Mouse (Mus musculus) midbrain, embryonic 12.5 days (tissue): ENCODE data around the gene 2310061N02Rik. TPM values are rescaled to one million over a fixed set of nuclear protein-coding genes. Genes with fewer than 3 reads are reported as not detected.

ENCODE experiments used
- ATAC-seq: fragments of 200-750 bp; cut with Nextera tagmentation; 2 replicates; pipeline ENCODE4 v1.8.0; 2017; ENCODE audit warnings: low read depth, moderate TSS enrichment, moderate library complexity; ENCODE audit not compliant: low FRiP score
- H3K27ac ChIP-seq: fragments of 300-500 bp; sonication (generic); replicated peaks from 2 replicates; pipeline ENCODE4 v1.5.1; 2016; ENCODE audit warnings: mild to moderate bottlenecking
- H3K27me3 ChIP-seq: fragments of 300-500 bp; sonication (generic); 2 replicates; pipeline ENCODE4 v1.6.1; 2016; ENCODE audit warnings: mild to moderate bottlenecking
- H3K36me3 ChIP-seq: fragments of 300-500 bp; sonication (generic); 2 replicates; pipeline ENCODE4 v1.6.1; 2016
- H3K4me1 ChIP-seq: fragments of 300-500 bp; sonication (generic); 2 replicates; pipeline ENCODE4 v1.6.1; 2016
- H3K4me2 ChIP-seq: fragments of 300-500 bp; sonication (generic); replicated peaks from 2 replicates; pipeline ENCODE4 v1.6.1; 2016; ENCODE audit warnings: mild to moderate bottlenecking, moderate library complexity
- H3K4me3 ChIP-seq: fragments of 300-500 bp; sonication (generic); 2 replicates; pipeline ENCODE4 v1.5.1; 2016; ENCODE audit warnings: mild to moderate bottlenecking
- H3K9ac ChIP-seq: fragments of 300-500 bp; sonication (generic); replicated peaks from 2 replicates; pipeline ENCODE4 v1.6.1; 2016; ENCODE audit warnings: mild to moderate bottlenecking, moderate library complexity
- H3K9me3 ChIP-seq: fragments of 300-500 bp; sonication (generic); 2 replicates; pipeline ENCODE4 v1.6.1; 2016; ENCODE audit warnings: mild to moderate bottlenecking
- WGBS: fragments of 180-500 bp; shearing (Covaris S2); methylation state at CpG from one replicate; pipeline ENCODE4 v1.1.7; 2016; 5-methylcytosine and 5-hydroxymethylcytosine counted together
- polyA plus RNA-seq: library from polyadenylated mRNA; unstranded; fragments of >200 nt; fragmentation: Nextera tagmentation; extraction: Ambion mirVana; gene quantifications from 2 replicates; pipeline ENCODE4 v1.2.1, GENCODE M21; 2016

The 2310061N02Rik gene
- polyA plus RNA-seq, 1 experiment from 2014 or later, result not detected

- H3K27ac ChIP-seq, result no peak overlapping the region
- peak; percentile 70 for ATAC-seq
- H3K9ac ChIP-seq, result no peak overlapping the region
- WGBS, result 29% methylated on average over 2 of the region's 2 CpGs
- no peaks in the 10 kb centered on the region for H3K36me3 ChIP-seq
- no peaks in the 10 kb centered on the region for H3K27me3 ChIP-seq
- H3K4me3 ChIP-seq, result no peak overlapping the region
- H3K4me1 ChIP-seq, result no peaks in the 10 kb centered on the region
- no peaks in the 10 kb centered on the region for H3K9me3 ChIP-seq
- H3K4me2 ChIP-seq, result no peak overlapping the region
Measured at GRCm38 (mm10) chr16:88681282-88681681, 26.5 kb downstream of the 2310061N02Rik start.

GRCm38 (mm10) chr16:88679099-88679498 is 28.7 kb downstream of the 2310061N02Rik start:
- Histone ChIP-seq H3K9ac (no peak overlapping the region), H3K4me2 (no peak overlapping the region), H3K36me3 (no peaks in the 10 kb centered on the region), H3K4me3 (no peak overlapping the region), H3K4me1 (no peaks in the 10 kb centered on the region), H3K27ac (no peak overlapping the region), H3K27me3 (no peaks in the 10 kb centered on the region), H3K9me3 (no peaks in the 10 kb centered on the region)
- WGBS, result 91% methylated on average over 6 of the region's 6 CpGs
- ATAC-seq, result no peak

GRCm38 (mm10) chr16:88671571-88671970 is 36.2 kb downstream of the 2310061N02Rik start, which contains the start of gene Krtap27-1:
Krtap27-1 (minus strand) TSS chr16:88671671.
- Histone ChIP-seq H3K36me3 (no peaks in the 10 kb centered on the region), H3K4me1 (no peaks in the 10 kb centered on the region), H3K4me3 (no peak within 1 kb of the TSS), H3K27ac (no peak within 1 kb of the TSS), H3K9me3 (no peaks in the 10 kb centered on the region), H3K27me3 (no peaks in the 10 kb centered on the region), H3K4me2 (no peak within 1 kb of the TSS), H3K9ac (no peak within 1 kb of the TSS)
- no peak for ATAC-seq
- WGBS, result 86% methylated on average over 4 of the region's 4 CpGs

- no peak overlapping the region for H3K9ac ChIP-seq
- no peak overlapping the region for H3K4me3 ChIP-seq
- no peak overlapping the region for H3K27ac ChIP-seq
- H3K9me3 ChIP-seq, result no peaks in the 10 kb centered on the region
- H3K27me3 ChIP-seq, result no peaks in the 10 kb centered on the region
- peak; percentile 41; the same call in 1 of the 2 replicates for ATAC-seq
- H3K36me3 ChIP-seq, result no peaks in the 10 kb centered on the region
- H3K4me2 ChIP-seq, result no peak overlapping the region
- no peaks in the 10 kb centered on the region for H3K4me1 ChIP-seq
- WGBS, result 66% methylated on average over 1 of the region's 1 CpGs
Measured at GRCm38 (mm10) chr16:88657426-88657825, 50.3 kb downstream of the 2310061N02Rik start.

Other genes starting within 250 kb of the 2310061N02Rik start
- not detected in 2 replicates for gene Cldn17, start 201.0 kb downstream of the 2310061N02Rik start, polyA plus RNA-seq
- gene Cldn8, start 144.8 kb downstream of the 2310061N02Rik start, polyA plus RNA-seq, result 0.47 and 0.50 TPM in 2 replicates
- not detected in 2 replicates for gene Krtap24-1, start 95.7 kb downstream of the 2310061N02Rik start, polyA plus RNA-seq
- not detected in 2 replicates for gene 2310079G19Rik, start 80.3 kb downstream of the 2310061N02Rik start, polyA plus RNA-seq
- not detected in 2 replicates for gene Krtap26-1, start 60.2 kb downstream of the 2310061N02Rik start, polyA plus RNA-seq
- not detected in 2 replicates for gene Krtap27-1, start 36.3 kb downstream of the 2310061N02Rik start, polyA plus RNA-seq
- not detected in 2 replicates for gene Krtap13-1, start 20.9 kb upstream of the 2310061N02Rik start, polyA plus RNA-seq
- gene Krtap13, start 43.7 kb upstream of the 2310061N02Rik start, polyA plus RNA-seq, result not detected in 2 replicates
- not detected in 2 replicates for gene 2310034C09Rik, start 50.9 kb upstream of the 2310061N02Rik start, polyA plus RNA-seq
- gene 2310057N15Rik, start 66.2 kb upstream of the 2310061N02Rik start, polyA plus RNA-seq, result not detected in 2 replicates
- gene Gm5965, start 69.9 kb upstream of the 2310061N02Rik start, polyA plus RNA-seq, result not detected in 2 replicates
- gene Gm20741, start 104.3 kb upstream of the 2310061N02Rik start, polyA plus RNA-seq, result not detected in 2 replicates
- not detected in 2 replicates for gene Krtap15, start 112.3 kb upstream of the 2310061N02Rik start, polyA plus RNA-seq
- not detected in 2 replicates for gene Krtap14, start 118.2 kb upstream of the 2310061N02Rik start, polyA plus RNA-seq
- not detected in 2 replicates for gene Krtap19-1, start 161.4 kb upstream of the 2310061N02Rik start, polyA plus RNA-seq
- gene Krtap19-2, start 166.3 kb upstream of the 2310061N02Rik start, polyA plus RNA-seq, result not detected in 2 replicates
- gene Krtap19-3, start 170.1 kb upstream of the 2310061N02Rik start, polyA plus RNA-seq, result not detected in 2 replicates
- gene Krtap19-4, start 177.1 kb upstream of the 2310061N02Rik start, polyA plus RNA-seq, result not detected in 2 replicates
- gene Krtap19-5, start 188.5 kb upstream of the 2310061N02Rik start, polyA plus RNA-seq, result not detected in 2 replicates
- gene Krtap19-9b, start 224.3 kb upstream of the 2310061N02Rik start, polyA plus RNA-seq, result not detected in 2 replicates